Comparison of ENCODE assay signal across 10 mouse cellular contexts in the genomic region with DNA sequence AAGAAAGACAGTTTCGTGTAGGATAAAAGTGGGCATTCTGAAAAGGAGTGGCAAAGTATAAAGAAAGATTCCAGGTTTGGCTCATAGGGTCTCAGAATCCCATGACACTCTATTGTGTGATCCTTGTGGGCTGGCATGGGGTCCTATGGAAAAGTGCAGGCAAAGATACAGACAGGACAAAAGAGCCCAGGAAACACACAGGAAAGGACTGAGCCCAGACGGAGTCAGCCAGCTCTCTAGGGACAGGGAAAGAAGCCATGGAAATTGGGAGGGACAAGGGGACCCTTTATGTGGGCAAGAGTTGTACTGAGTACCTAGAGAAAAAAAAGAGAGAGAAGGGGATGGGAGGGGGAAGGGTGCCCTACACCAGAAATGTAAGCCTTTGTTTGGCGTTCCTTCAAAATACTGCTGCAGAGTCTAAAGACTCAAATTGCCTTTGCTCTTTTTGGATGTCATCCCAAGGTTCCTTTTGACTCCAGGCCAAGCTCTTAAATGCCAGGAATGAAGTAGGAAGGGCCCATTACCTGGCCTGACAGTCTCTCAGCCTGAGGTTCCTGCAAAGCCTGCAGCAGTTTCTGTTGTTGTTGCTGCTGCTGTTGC.
A peak's percentile ranks its signal among the peaks of the same experiment; 100 is the strongest.
DNase-seq lines count a peak whose midpoint lies in the region; ATAC-seq and TF ChIP-seq lines count a peak whose summit lies in the region.
"Had no signal": no experiment of that assay in that cellular context is flagged by ENCODE, and none has a peak within 500 bp of the region (broad histone marks: within the 10 kb centered on the region; RNA-seq: fewer than 3 reads in every experiment).

No protein-coding gene starts in this region.

- no peaks in the 10 kb centered on the region for H3K4me1 ChIP-seq in heart, embryonic 12.5 days (replicated peaks)
- no peaks in the 10 kb centered on the region for H3K4me1 ChIP-seq in forebrain, postnatal 0 days (ENCODE audit: insufficient read depth)
- H3K4me1 ChIP-seq: liver, embryonic 15.5 days had no signal

- H3K9ac ChIP-seq in heart, embryonic 12.5 days: no peak overlapping the region
- no peak overlapping the region for H3K9ac ChIP-seq in forebrain, postnatal 0 days
- H3K9ac ChIP-seq: liver, embryonic 15.5 days had no signal

- no peak for TF ChIP-seq CTCF in forebrain, postnatal 0 days (IDR thresholded peaks at IDR 0.05; ENCODE audit: low read depth)

- peaks cover 15% of the 10 kb centered on the region for H3K36me3 ChIP-seq in heart, embryonic 12.5 days
- H3K36me3 ChIP-seq in forebrain, postnatal 0 days (ENCODE audit: insufficient read depth): peaks cover 8% of the 10 kb centered on the region; the same call in 1 of the 2 replicates
- H3K36me3 ChIP-seq: liver, embryonic 15.5 days had no signal

- H3K4me3 ChIP-seq in heart, embryonic 12.5 days: no peak overlapping the region
- H3K4me3 ChIP-seq in forebrain, postnatal 0 days (ENCODE audit: low read depth, low read length): no peak overlapping the region
- H3K4me3 ChIP-seq: liver, embryonic 15.5 days had no signal

- peak; percentile 76 for DNase-seq in heart, adult 11 months
- peak; percentile 38 for DNase-seq in 3T3-L1 (ENCODE audit: low read depth, low spot score)
- peak; percentile 64 to 68 for DNase-seq in adrenal gland, postnatal 36 days
- DNase-seq in forebrain, postnatal 0 days: peak; percentile 18
- no peak for DNase-seq in thymus, postnatal 14 days
- DNase-seq in spleen, postnatal 36 days (ENCODE audit: low spot score in 2 of 2): no peak
- no peak for DNase-seq in layer of hippocampus, adult 18-20 months (ENCODE audit: low spot score in 2 of 2)

- no peak for ATAC-seq in heart, embryonic 12.5 days (ENCODE audit: insufficient number of reproducible peaks, low FRiP score)
- ATAC-seq in forebrain, postnatal 0 days: peak; percentile 42; the same call in 1 of the 2 replicates

- WGBS in heart, embryonic 12.5 days: 75% methylated on average over 3 of the region's 3 CpGs
- 43% methylated on average over 3 of the region's 3 CpGs for WGBS in forebrain, postnatal 0 days

- no peak overlapping the region for H3K27ac ChIP-seq in heart, embryonic 12.5 days (ENCODE audit: poor library complexity, severe bottlenecking)
- H3K27ac ChIP-seq in forebrain, postnatal 0 days (ENCODE audit: low read depth, low read length): no peak overlapping the region
- H3K27ac ChIP-seq: kidney, postnatal 0 days; liver, embryonic 15.5 days had no signal

- H3K4me2 ChIP-seq in heart, embryonic 12.5 days: no peak overlapping the region
- H3K4me2 ChIP-seq in forebrain, postnatal 0 days (ENCODE audit: low read depth): no peak overlapping the region
- H3K4me2 ChIP-seq: liver, embryonic 15.5 days had no signal

- no peaks in the 10 kb centered on the region for H3K27me3 ChIP-seq in heart, embryonic 12.5 days (replicated peaks)
- H3K27me3 ChIP-seq in forebrain, postnatal 0 days (ENCODE audit: insufficient read depth, low read length): no peaks in the 10 kb centered on the region
- H3K27me3 ChIP-seq: liver, embryonic 15.5 days had no signal

- no peaks in the 10 kb centered on the region for H3K9me3 ChIP-seq in heart, embryonic 12.5 days (replicated peaks)
- no peaks in the 10 kb centered on the region for H3K9me3 ChIP-seq in forebrain, postnatal 0 days (ENCODE audit: low read length)
- H3K9me3 ChIP-seq: liver, embryonic 15.5 days had no signal

Comparison
In these comparisons a context has a peak if more than half of its experiments do, and no peak if none do; other contexts are left out.
1. DNase-seq: peak in heart, adult 11 months (single experiment), 3T3-L1 (single experiment), adrenal gland, postnatal 36 days (2 of 2) and forebrain, postnatal 0 days (single experiment); none in thymus, postnatal 14 days (single experiment), spleen, postnatal 36 days (0 of 2) and layer of hippocampus, adult 18-20 months (0 of 2).